Mouse (Mus musculus) thymus, adult 18-20 months (tissue): ENCODE results near the gene Josd1.
"Not testable (repeated sequence)": the region's sequence is repeated elsewhere in the genome, so short reads cannot be mapped to it uniquely, and the experiment has no call there.

ENCODE experiments used
- DNase-seq, 2 experiments: peaks; one replicate each; pipeline ENCODE4 v3.0.0; 2022; ENCODE audit warnings: mixed read lengths in 2 of 2

Gene Josd1

DNA sequence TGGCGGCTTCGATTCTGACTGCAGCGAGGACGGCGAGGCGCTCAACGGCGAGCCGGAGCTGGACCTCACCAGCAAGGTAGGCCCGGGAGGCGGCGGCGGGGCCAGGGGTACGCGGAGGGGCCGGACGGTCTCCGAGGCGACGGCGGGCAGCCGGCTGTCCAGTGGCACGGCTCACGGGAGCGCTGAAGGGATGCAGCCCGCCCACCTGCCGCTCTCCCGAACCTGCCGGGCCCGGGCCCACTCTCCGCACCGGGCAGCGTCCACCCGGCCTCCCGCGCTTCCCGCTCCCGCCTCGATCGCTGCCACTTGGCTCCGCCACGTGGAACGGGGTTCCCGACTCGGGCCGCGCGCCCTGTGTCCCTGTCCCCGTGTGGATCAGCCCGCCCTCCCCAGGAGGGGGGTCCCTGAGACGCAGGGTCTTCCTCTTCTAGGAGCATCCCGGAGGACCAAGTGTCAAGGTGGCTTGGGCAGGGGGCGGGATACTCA is 3.3 kb upstream of the Josd1 start:
- peak; percentile 49 to 52 for DNase-seq

DNA sequence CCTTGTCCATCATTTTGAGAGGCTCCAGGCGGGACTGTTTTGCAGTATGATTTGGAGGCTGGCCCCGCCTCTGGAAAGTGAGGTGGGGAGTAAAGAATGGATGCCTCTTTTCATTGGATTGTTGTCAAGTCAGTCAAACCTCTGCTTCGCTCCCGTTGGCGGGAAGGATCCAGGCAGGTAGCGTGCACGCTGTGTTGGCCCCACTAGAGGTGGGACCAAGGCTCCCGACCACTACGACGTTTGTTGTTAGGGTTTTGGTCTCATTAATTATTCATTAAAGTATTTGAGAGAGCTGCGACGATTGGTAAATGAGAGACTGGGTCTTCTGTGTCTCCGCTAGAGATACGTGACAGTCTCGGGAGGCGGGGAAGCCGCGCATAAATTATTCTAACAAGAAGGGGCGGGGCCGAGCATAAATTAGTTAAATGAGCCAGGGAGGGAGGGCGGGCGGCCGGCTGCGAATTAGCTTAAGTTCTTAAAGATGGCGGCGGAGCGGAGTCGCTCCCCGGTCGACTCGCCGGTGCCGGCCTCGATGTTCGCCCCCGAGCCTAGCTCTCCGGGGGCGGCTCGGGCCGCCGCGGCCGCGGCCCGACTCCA is 2.8 kb upstream of the Josd1 start, which contains the start of gene Gtpbp1:
Gene Gtpbp1, plus strand, starts transcription at position 420 of the 597 bp plus-strand sequence.
- peak; percentile 89 to 96 for DNase-seq

DNA sequence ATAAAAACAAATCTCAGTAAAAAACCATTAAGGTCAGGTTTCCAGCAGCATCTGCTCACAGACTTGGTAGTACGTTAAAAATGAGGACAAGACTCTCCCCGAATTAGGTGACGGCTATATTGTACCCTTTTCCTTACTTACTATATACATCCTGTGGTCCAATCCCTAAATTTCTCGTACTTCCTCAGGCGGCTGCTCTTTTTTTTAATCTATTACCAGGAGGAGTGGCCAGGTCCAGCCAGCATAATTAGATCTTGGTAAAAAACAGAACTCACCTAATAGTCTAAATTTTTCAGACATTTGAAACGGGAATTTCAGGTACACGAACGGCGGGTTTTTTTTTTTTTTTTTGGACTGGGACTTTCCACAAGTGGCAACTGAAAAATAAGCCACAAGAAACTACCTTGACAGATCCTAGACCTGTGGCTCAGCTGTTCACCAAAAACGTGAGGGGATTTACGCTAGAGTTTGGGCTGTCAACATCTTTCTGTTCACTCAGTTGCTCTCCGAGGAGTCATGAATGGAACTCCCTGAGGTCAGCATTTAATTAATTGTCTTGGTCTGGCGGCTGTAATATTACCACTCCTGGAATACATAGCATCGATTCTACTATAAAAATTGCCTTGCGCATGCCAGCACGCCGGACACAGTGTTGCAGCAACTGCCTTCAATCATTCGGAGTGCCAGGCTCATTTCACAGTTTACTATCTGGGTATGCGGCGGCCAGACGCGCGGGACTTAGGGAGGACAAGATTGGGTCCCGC is 2.1 kb upstream of the Josd1 start:
- no peak for DNase-seq

DNA sequence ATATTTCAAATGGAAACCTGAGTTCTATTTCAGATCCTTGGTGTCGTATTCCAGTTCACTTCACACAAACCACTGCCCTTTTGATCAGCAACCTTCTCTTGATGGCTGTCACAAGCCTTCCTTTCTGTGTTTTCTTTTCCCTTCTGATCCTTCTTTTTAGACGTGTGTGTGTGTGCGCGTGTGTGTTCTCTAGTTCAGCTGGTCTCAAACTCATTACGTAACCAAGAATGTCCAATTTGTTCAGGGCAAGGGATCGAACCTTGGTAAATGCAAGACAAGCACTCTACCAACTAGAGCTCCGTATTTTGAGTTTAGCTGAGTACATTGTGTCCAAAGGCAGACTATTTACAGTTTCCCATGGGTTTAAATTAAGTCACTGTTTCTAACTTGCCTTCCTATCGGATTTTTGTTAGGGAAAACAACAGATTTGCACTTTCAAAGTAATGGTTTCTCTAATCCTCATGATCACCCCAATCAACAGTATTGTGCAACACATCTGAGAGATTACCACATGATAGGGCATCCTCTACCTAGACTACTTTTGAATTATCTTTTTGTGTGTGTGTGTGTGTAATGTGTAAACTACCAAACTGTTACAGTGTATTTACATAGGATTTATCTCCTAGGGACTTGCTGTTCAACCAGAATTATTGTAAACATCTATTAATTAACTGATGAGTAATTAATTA is 693 bp upstream of the Josd1 start:
- DNase-seq: no peak

DNA sequence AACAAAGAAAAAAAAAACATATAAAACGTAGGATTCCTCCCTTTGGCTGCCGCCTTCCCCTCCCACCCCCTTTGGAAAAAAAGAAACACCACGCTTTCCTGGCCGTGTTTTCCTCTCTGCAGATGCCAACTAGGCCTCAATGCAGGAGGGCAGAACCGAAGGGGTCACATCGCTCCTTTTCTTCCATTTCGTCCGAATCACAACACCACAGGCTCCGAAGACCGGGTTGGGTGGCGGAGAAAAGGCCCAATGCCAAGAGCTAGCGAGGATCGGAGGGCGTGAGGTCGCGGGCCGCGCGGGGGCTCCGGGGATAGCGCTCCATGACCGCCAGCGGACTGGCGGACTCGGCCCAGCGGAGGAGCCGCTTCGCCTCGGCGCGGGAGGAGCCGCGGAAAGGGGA is 544 bp downstream of the Josd1 start:
- no peak for DNase-seq

DNA sequence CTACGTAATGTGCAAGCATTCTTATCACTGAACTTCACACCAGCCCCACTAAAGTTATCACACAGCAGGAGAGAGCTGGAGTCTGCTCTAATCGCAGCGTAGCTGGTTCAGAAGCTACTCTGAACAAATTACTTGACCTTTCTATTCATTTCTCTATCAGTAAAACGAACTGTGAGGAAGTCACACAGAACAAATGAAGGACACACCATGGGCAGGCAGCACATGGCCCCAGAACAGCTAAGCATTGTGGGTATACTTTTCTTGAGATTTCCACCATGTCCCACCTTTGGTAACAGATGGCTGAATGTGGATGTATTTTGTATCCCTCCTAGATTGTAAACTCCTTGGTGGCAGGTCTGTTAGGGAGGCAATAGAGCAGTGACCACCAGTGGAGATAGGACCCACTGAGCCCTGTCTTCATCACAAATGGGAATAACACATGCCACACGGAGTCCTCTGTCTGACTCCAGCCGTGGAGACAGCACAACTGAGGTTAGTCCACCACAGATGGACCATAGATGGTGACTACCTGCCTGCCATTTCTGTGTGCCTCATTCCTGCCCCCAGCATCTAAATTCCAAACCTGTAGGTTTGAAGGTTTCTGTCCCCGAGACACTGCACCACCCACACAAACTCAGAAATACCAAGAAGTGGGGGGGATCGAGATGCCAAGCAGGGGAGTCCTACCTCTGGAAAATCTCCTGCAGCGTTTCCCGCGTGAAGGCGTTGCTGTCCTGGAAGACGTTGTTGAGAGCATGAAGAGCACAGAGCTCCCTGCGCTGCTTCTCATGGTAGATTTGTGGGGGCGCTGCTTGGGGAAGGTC is 1.5 kb downstream of the Josd1 start:
- DNase-seq: no peak

DNA sequence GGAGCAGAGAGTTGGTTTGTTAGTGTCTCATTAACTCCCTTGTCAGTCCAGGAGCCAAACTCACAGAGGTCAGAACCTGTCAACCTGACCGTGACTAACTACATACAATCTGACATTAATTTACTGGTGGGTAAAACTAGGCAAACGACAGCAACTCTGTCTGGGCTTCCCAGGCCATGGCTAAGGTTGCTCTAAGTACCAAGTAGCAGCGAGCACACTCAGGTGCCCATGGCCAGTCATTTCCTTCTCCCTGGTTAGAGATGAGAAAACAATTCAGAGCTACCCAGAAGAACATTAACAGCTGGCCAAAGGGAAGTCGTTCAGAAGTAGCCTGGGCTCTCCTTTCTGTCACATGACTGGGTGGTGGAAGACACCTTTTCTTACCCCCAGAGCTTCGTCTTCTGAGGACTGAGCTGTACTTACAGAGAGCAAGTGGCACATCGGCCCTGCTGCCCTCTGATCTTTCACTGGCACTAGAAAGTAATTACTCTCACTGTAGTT is 2.5 kb downstream of the Josd1 start:
- DNase-seq: no peak

DNA sequence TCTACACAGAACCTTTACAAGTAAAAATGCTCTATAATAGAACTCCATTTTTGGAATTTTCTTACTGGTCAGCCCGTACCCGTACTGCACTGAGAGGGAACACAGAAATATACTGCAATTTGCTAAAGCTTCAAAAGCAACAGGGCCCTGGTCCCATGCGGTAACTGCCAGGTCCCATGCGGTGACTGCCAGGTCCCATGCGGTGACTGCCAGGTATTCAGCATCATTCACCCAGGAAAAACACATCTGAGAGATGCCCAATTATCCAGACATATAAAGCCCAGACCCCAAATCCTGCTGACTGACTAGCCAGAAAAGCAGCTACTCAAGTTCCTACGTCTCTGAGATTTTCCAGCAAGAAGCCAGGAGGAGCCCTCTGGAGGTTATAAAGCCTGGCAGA is 3.1 kb downstream of the Josd1 start:
- DNase-seq: no peak

DNA sequence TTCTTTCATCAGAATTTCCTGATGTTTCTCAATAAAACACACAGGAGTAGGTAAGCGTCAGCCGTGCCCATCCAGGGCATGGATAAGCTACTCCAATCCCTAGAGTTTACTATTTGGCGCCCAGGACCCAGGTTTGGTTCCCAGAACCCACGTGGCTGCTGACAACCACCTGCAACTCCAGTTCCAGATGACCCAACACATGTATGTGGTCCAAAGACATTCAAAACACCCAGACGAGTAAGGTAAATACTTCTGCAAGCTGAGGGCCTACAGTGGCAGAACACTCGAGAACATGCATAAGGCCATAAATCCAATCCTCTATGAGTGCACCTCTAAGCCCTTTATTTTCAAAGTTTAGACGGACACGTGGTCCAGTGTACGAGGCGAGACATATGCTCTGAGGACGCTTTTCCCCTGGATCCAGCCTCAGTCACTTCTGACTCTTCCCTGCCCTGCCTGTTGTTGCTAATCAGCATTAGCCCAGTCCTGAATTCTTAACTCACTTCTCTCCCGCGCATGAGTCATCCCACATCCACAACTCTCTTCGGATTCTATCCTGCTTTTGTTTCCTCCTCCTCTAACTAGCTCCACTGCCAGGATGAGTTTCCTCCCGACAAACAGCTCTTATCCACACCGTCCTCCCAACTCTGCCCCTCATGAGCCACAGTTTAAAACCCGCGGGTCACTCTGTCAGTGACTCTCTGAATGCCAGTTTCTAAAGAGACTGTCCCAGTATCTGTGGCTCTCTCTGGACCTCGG is 3.8 kb downstream of the Josd1 start:
- DNase-seq: no peak

DNA sequence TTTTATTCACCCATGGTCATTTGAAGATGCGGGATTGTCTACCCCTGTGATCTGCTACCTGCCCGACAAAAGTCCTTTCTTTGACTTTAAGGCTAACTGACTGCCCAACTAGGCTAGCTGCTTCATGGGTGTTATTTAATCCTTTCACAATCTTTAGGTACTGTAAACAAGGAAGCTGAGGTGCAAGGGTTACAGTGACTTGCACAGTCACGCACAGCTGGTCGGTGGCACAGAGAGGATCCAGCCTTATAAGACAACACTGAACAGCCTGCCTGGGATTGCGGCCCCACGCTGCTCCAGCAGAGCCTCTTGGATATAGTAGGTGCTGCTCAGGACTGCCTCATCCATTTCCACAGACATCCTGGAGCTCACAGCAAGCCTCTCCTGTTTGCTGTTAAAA is 4.6 kb downstream of the Josd1 start:
- no peak for DNase-seq

DNA sequence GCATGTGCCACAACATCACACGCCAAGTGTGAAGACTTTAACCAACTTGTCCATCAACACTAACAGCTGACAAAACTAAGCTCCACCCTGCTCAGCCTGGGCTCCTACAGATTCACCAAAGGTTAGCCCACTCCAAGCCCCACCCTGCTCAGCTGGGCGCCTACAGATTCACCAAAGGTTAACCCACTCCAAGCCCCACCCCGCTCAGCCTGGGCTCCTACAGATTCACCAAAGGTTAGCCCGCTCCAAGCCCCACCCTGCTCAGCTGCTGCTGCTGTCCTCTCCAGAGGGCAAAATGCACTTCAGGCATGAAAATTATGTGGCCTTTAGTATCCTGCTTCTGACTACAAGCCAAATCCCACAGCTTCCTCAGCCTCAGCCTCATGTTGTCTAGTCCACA is 5.7 kb downstream of the Josd1 start:
- DNase-seq: no peak

DNA sequence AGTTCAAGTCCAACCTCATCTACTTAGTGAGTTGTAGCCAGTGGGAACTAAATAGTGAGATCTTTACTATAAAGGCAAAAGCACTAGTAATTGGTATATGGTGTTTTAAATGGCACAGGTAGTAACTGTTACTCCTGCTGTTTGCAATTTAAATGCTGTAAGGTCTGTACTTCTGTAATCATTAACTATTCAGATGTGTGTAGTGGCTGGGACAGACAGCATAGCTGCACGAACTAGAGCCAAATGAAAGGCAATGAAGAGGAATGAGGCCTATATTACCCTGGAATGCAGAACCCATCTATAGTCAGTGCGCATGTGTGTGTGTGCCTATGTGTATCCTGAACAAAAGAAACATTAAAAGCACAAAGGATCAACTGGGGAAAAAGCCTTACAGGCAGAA is 9.8 kb downstream of the Josd1 start:
- no peak for DNase-seq

DNA sequence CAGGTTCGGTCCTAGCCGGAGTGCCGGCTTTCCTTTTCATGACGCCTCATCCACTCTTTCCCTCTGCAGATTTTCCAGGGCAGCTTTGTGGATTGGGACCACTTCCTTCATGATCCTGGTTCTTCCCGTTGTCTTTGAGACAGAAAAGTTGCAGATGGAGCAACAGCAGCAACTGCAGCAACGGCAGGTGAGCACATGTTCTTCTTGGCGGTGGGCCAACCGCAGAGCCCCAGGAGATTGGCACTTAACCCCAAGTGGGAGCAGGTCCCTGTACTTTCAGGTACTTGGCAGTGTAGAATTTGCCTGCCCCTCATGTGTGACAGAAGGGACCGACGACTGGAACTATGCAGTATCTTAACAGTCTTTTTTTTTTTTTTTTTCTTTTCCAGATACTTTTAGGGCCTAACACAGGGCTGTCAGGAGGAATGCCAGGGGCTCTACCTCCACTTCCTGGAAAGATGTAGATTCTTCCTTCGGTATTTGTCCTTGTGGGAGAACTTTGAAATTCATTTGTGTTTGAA is 15.8 kb downstream of the Josd1 start:
- DNase-seq: not testable (repeated sequence)

DNA sequence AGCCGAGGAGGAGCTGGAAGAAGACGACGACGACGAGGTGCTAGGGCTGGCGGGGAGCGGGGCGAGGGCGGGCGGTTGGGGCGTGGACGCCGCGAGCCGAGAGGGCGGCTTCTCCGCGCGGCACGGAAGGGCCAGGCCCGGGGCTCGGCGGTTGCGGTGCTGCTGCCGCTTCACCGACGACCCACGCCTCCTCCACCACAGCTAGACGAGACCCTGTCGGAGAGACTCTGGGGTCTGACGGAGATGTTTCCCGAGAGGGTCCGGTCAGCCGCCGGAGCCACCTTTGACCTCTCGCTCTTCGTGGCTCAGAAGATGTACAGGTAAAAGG is 16.8 kb downstream of the Josd1 start:
- no peak for DNase-seq

DNA sequence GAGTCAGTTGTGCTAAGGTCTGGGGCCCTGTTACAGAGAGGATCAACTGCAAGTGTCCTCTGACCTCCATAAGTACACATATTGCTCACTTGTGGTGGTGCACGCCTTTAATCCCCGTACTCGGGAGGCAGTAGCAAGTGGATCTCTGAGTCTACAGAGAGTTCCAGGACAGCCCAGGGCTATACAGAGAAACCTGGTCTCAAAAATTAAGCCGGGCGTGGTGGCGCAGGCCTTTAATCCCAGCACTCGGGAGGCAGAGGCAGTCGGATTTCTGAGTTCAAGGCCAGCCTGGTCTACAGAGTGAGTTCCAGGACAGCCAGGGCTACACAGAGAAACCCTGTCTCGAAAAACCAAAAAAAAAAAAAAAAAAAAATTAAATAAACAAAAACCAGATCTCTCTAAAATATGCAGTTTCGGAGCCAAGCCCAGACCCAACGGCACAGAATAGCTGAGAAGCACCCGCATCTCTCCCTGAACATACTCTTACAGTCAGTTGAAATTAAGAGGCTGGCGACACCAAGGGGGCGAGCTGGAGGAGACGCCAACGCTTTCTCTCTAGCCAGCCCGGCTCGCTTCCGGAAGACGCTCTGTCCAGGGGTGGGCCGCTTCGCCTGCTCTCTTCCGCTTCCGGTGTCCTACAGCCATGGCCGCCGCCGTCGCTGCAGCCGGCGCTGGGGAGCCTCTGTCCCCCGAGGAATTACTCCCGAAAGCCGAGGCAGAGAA is 17.3 kb downstream of the Josd1 start, which contains the start of gene Tomm22:
Gene Tomm22, plus strand, starts transcription at position 613 of the 723 bp plus-strand sequence.
- DNase-seq: peak; percentile 84 to 86

DNA sequence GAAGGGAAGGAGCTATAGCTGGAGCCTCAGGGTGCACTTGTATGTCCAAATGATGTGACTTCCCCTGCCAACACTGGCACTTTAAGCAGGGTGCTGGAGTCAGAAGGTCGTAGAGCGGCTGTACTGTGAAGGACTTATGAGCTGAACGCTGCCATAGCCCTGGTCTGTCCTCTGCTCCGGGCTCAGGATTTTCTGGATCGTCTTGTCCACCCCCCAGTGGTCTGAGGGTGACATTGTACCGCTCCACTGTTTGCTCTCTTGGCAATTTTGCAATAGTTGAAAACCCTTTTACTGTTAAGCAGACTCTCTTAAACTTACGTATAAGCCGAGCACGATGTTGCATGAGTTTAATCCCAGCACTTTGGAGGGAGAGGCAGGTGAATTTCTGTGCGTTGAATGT is 18.5 kb downstream of the Josd1 start:
- DNase-seq: no peak

DNA sequence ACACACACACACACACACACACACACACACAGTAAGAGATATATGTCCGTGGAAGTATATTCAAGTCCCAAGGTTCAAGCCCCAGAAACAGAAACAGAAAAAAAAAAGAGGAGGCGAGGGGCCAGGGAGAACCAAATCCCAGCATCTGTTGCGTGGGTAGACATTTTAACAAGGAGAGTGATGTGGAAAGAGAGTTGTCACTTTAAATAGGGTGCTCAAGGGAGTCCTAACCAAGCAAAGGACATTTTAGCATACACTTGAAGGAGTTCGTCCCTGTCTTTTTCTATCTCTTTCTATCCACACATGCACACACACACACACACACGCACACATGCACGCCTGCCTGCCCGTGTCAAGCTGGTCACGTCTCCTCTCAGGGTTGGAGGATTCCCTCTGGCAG is 23.1 kb downstream of the Josd1 start:
- DNase-seq: no peak

DNA sequence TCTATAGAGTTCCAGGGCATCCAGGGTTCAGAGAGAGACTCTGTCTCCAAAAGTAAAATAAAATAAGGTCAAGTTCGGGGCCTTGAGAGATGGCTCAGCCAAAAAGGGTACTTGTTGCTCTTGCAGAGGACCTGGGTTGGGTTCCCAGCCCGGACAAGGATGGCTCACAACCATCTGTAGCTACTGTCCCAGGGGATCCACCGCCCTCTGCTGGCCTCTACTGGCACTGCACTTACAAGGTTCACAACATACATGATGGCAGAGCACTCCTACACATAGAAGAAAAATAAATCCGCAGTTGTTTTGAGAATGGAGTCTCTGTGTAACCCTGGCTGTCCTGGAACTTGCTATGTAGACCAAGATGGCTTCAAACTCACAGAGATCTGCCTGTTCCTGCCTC is 25.9 kb downstream of the Josd1 start:
- peak in 1 of 2 experiments; percentile 30 for DNase-seq

DNA sequence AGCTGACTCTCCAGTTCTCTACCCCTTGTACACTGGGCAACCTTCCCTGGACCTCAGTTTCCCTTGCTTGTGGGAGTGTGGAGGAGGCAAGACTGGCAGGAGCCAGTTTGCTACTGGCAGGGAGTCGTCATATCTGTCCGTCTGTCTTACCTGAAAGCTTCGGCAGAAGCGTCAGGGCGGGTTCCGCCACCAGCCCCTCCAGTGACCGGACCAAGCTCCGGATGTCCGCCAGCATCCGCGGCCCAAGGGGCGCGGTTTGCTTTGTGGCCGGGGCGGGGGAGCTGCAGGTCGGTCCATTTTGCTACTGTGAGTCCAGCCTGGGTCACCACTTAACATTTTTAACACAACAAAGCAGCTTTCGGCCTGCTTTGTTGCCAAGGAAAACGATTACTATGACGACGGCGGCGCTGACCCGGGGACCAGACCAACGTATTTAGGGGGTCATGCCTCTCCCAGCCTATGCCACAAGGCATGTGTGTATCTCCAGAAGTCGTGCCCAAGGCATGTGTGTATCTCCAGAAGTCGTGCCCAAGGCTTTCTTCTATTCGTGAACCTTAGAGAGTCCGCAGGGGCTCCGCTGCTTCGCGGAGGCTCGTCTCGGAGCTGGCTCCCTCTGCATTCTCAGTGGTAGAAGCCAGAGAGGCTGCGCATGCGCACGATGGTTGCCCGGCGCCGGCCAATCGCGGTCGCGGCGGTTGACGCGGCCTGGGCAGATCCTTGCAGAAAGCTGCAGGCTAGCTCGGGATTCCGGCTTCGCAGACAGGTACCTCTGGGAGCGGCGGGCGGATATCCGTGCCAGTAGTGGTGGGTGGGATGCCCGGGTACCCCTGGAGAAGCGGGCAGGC is 29.0 kb downstream of the Josd1 start, which contains the start of the genes Fam227a and Cby1:
Gene Fam227a, minus strand, starts transcription at position 426 of the 845 bp plus-strand sequence.
Gene Cby1, plus strand, starts transcription at position 669 of the 845 bp plus-strand sequence.
- peak; percentile 86 to 90 for DNase-seq
